Mouse (Mus musculus): ENCODE measurements around the gene Dop1b. TPM values are rescaled to one million over a fixed set of nuclear protein-coding genes. Genes with fewer than 3 reads are reported as not detected.
"Not testable (repeated sequence)": the region's sequence is repeated elsewhere in the genome, so short reads cannot be mapped to it uniquely, and the experiment has no call there.

The Dop1b gene
- polyA plus RNA-seq (2015; fragmentation: Nextera tagmentation; extraction: Ambion mirVana): 41.0 and 42.0 TPM in 2 replicates

DNA sequence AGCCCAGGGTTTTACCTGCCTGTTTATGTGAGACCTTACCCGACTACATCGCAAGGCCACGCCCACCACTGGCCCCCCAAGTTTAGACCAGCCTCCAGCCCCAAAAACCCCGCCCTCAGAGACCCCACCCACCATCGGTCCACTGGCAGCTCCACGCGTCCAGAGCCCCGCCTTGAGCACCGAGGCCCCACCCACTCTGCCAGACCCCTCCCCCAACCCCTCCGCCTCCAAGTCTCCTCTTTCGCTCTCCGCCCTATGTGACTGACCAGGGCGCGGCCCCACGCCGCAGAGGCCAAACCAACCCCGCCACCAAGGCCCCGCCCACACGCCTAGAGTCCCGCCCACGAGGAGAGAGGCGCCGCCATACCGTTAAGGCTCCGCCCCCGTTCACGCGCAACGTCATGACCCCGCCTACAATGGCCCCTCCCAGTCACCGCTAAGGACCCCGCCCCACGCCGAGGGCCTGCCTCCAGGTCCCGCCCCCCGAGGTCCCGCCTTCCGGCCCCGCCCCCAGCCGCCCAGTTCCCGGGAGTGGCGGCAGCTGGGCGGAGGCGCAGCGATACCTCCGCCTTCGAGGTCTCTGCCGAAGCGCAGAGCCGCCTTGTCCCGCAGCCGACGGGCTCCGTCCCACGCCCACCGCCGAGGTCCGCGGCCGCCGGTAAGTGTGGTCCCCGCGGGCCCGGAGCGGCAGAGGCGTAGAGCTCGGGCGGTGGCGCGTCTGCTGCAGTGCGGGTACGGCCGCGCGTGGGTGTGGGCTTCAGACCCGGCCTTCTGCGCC, at the start of gene Dop1b:
Gene Dop1b, plus strand, starts transcription at position 494 of the 778 bp plus-strand sequence.
- 0% methylated on average over 65 of the region's 77 CpGs for WGBS
- peak within 1 kb of the TSS; percentile 88 for H3K9ac ChIP-seq (ENCODE audit: low read depth, low read length)
- no peaks in the 10 kb centered on the region for H3K36me3 ChIP-seq (ENCODE audit: control insufficient read depth, insufficient read depth, low read length)
- peaks cover 22% of the 10 kb centered on the region for H3K4me1 ChIP-seq (ENCODE audit: control insufficient read depth, insufficient read depth, low read length)
- peak within 1 kb of the TSS; percentile 54 for H3K4me2 ChIP-seq (ENCODE audit: low read length)
- H3K9me3 ChIP-seq (replicated peaks; ENCODE audit: control insufficient read depth, low read length, poor library complexity, severe bottlenecking): no peaks in the 10 kb centered on the region
- H3K27ac ChIP-seq (ENCODE audit: low read length): peak within 1 kb of the TSS; percentile 81
- no peaks in the 10 kb centered on the region for H3K27me3 ChIP-seq (ENCODE audit: control insufficient read depth, insufficient read depth, low read depth, low read length)
- H3K4me3 ChIP-seq (ENCODE audit: low read depth, low read length): peak within 1 kb of the TSS; percentile 85
- ATAC-seq: peak; percentile 86

DNA sequence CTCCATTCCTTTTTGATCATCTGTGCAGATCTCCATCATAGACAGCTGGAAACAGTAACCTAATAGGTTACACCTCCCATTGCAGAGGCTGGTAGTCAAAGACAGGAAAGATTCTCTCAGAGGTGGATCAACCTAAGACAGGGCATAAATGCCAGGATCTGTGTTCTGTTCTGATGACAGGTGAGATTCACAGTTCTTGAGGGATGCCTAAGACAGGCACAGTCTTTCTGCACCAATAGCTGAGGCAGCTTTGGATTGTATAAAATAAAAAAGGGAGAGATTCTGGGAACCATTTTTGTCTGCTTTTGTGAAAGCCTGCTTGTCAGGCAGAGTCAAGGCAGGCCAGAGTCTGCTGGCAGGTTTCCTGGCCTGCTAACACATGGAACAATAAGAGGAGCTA, 43.7 kb upstream of the Dop1b start:
- no peak overlapping the region for H3K4me2 ChIP-seq (ENCODE audit: low read length)
- H3K27ac ChIP-seq (ENCODE audit: low read length): no peak overlapping the region
- peaks cover 11% of the 10 kb centered on the region; the same call in 1 of the 2 replicates for H3K9me3 ChIP-seq (replicated peaks; ENCODE audit: control insufficient read depth, low read length, poor library complexity, severe bottlenecking)
- H3K9ac ChIP-seq (ENCODE audit: low read depth, low read length): no peak overlapping the region
- no peaks in the 10 kb centered on the region for H3K4me1 ChIP-seq (ENCODE audit: control insufficient read depth, insufficient read depth, low read length)
- no peak overlapping the region for H3K4me3 ChIP-seq (ENCODE audit: low read depth, low read length)
- no peaks in the 10 kb centered on the region for H3K27me3 ChIP-seq (ENCODE audit: control insufficient read depth, insufficient read depth, low read depth, low read length)
- no peak for ATAC-seq
- no peaks in the 10 kb centered on the region for H3K36me3 ChIP-seq (ENCODE audit: control insufficient read depth, insufficient read depth, low read length)

DNA sequence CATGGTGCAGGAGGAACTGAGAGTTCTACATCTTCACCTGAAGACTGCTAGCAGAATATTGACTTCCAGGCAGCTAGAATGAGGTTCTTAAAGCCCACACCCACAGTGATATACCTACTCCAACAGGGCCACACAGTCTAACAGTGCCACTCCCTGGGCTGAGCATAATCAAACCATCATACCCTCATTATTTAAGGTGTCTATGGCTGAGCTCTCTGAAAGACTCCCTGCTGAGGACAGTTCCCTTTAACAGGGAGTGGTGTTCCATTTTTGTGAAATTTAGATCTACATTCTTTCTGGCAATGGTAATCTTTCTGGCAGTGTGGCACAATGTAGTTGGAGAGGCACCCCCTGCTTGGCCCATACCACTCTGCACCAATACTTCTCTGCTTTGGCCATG, 42.2 kb upstream of the Dop1b start:
- Histone ChIP-seq H3K4me3 (ENCODE audit: low read depth, low read length) (no peak overlapping the region), H3K9ac (ENCODE audit: low read depth, low read length) (no peak overlapping the region), H3K9me3 (replicated peaks; ENCODE audit: control insufficient read depth, low read length, poor library complexity, severe bottlenecking) (peaks cover 11% of the 10 kb centered on the region; the same call in 1 of the 2 replicates), H3K27me3 (ENCODE audit: control insufficient read depth, insufficient read depth, low read depth, low read length) (no peaks in the 10 kb centered on the region), H3K4me1 (ENCODE audit: control insufficient read depth, insufficient read depth, low read length) (no peaks in the 10 kb centered on the region), H3K36me3 (ENCODE audit: control insufficient read depth, insufficient read depth, low read length) (no peaks in the 10 kb centered on the region), H3K4me2 (ENCODE audit: low read length) (no peak overlapping the region), H3K27ac (ENCODE audit: low read length) (no peak overlapping the region)
- no peak for ATAC-seq

DNA sequence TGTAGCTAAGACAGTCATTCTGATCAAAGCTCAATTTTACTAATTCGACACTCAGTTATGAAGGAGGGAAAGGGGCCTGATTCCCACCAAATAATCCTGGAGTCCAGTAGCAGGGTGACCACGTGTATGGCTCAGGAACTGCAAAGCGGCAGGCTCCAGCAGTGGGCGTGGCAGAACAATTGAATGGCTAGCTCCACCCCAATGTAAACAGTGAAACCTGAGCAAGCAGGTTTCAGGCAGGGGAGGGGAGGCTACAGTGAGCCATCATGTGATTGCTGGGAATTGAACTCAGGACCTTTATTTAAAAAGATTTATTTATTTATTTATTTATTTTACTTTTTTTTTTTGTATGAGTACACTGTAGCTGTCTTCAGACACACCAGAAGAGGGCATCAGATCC, 41.2 kb upstream of the Dop1b start:
- H3K9me3 ChIP-seq (replicated peaks; ENCODE audit: control insufficient read depth, low read length, poor library complexity, severe bottlenecking): peaks cover 11% of the 10 kb centered on the region; the same call in 1 of the 2 replicates
- ATAC-seq; H3K4me3 ChIP-seq (ENCODE audit: low read depth, low read length); H3K9ac ChIP-seq (ENCODE audit: low read depth, low read length); H3K27ac ChIP-seq (ENCODE audit: low read length); H3K36me3 ChIP-seq (ENCODE audit: control insufficient read depth, insufficient read depth, low read length); H3K27me3 ChIP-seq (ENCODE audit: control insufficient read depth, insufficient read depth, low read depth, low read length); H3K4me2 ChIP-seq (ENCODE audit: low read length); H3K4me1 ChIP-seq (ENCODE audit: control insufficient read depth, insufficient read depth, low read length): not testable (repeated sequence)
- WGBS: 36% methylated on average over 4 of the region's 4 CpGs

DNA sequence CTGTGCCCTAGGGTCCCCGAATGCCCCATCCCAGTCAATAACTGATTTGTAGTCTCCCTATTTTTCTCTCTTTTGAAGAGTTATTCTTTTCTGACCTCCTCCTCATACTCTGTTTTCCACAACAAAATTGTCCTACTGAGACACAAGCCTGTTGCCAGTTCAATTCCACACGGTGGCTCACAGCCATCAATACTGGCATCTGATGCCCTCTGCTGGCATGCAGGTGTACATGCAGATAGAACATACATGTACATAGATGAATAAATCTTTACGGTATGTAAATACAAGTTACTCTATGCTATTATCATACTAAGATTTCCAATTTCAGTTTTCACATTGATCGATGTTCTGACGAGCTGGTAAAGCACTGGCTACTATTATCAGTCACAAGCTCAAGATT, 40.6 kb upstream of the Dop1b start:
- H3K9me3 ChIP-seq (replicated peaks; ENCODE audit: control insufficient read depth, low read length, poor library complexity, severe bottlenecking): peaks cover 11% of the 10 kb centered on the region; the same call in 1 of the 2 replicates
- 93% methylated on average over 5 of the region's 5 CpGs for WGBS

DNA sequence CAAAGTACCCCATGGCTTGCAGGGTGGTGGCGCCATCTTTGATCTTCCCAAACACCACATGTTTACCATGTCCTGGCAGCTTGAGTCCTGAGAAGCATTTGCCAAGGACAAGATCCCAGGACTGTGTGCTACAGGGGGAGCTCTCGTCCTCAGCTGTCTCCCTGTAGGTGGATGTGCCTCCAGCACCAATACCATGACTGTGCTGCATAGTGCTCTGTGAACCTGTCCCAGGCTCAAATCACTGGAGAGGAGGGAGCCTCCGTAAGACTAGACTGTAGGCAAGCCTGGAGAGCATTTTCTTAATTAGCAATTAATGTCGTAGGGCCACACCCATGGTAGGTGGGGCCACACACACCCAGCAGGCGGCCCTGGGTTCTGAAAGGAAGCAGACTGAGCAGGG, 35.3 kb upstream of the Dop1b start:
- no peak overlapping the region for H3K27ac ChIP-seq (ENCODE audit: low read length)
- WGBS: 82% methylated on average over 5 of the region's 5 CpGs

More for the DNA sequence above, 40.6 kb upstream of the Dop1b start:
- no peak overlapping the region for H3K4me2 ChIP-seq (ENCODE audit: low read length)
- H3K9ac ChIP-seq (ENCODE audit: low read depth, low read length): no peak overlapping the region
- no peak for ATAC-seq
- no peak overlapping the region for H3K4me3 ChIP-seq (ENCODE audit: low read depth, low read length)
- no peaks in the 10 kb centered on the region for H3K27me3 ChIP-seq (ENCODE audit: control insufficient read depth, insufficient read depth, low read depth, low read length)
- no peaks in the 10 kb centered on the region for H3K4me1 ChIP-seq (ENCODE audit: control insufficient read depth, insufficient read depth, low read length)
- H3K36me3 ChIP-seq (ENCODE audit: control insufficient read depth, insufficient read depth, low read length): no peaks in the 10 kb centered on the region
- H3K27ac ChIP-seq (ENCODE audit: low read length): no peak overlapping the region

DNA sequence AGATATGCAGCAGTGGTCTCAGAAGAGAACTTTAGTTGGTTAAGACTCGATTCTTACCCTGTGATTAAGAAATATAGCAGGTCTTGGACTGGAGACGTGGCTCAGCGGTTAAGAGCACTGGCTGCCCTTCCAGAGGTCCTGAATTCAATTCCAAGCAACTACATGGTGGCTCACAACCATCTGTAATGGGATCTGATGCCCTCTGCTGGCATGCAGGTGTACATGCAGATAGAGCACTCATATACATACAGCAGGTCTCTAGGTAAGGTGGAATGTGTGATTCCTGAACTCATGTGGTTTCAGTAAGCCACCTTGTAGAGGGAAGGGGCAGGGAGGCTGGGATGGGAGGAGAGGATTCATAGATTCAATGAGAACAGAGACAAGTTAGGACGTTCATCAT, 33.5 kb upstream of the Dop1b start:
- Histone ChIP-seq H3K4me3 (ENCODE audit: low read depth, low read length) (no peak overlapping the region), H3K4me2 (ENCODE audit: low read length) (no peak overlapping the region), H3K4me1 (ENCODE audit: control insufficient read depth, insufficient read depth, low read length) (peaks cover 7% of the 10 kb centered on the region; the same call in 1 of the 2 replicates), H3K27me3 (ENCODE audit: control insufficient read depth, insufficient read depth, low read depth, low read length) (peaks cover 21% of the 10 kb centered on the region), H3K9me3 (replicated peaks; ENCODE audit: control insufficient read depth, low read length, poor library complexity, severe bottlenecking) (no peaks in the 10 kb centered on the region; the same call in 1 of the 2 replicates), H3K36me3 (ENCODE audit: control insufficient read depth, insufficient read depth, low read length) (no peaks in the 10 kb centered on the region), H3K9ac (ENCODE audit: low read depth, low read length) (no peak overlapping the region), H3K27ac (ENCODE audit: low read length) (no peak overlapping the region)
- 81% methylated on average over 4 of the region's 4 CpGs for WGBS
- ATAC-seq: no peak

More for the DNA sequence above, 35.3 kb upstream of the Dop1b start:
- Histone ChIP-seq H3K4me3 (ENCODE audit: low read depth, low read length) (no peak overlapping the region), H3K36me3 (ENCODE audit: control insufficient read depth, insufficient read depth, low read length) (no peaks in the 10 kb centered on the region), H3K4me1 (ENCODE audit: control insufficient read depth, insufficient read depth, low read length) (no peaks in the 10 kb centered on the region), H3K4me2 (ENCODE audit: low read length) (no peak overlapping the region), H3K27me3 (ENCODE audit: control insufficient read depth, insufficient read depth, low read depth, low read length) (peaks cover 3% of the 10 kb centered on the region), H3K9me3 (replicated peaks; ENCODE audit: control insufficient read depth, low read length, poor library complexity, severe bottlenecking) (no peaks in the 10 kb centered on the region; the same call in 1 of the 2 replicates), H3K9ac (ENCODE audit: low read depth, low read length) (no peak overlapping the region)
- ATAC-seq: no peak

DNA sequence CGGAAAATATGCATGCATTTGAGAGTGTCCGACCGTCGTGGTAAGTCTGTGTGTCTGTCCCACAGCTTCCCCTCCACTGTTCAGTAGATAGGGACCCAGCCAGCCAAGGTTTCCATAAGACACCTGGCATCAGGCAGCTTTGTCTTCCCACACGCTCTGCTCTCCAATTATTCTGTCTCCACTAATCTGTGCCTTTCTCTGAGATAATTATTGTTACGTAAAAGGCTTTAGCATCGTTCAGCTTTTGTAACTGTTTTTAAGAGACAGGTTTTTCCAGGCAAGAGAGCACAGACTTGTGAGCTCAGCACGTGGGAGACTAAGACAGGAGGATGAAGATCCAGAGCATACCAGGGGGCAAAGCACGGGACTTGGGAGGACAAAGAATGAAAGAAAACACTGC, 32.5 kb upstream of the Dop1b start:
- Histone ChIP-seq H3K9me3 (replicated peaks; ENCODE audit: control insufficient read depth, low read length, poor library complexity, severe bottlenecking) (no peaks in the 10 kb centered on the region; the same call in 1 of the 2 replicates), H3K27me3 (ENCODE audit: control insufficient read depth, insufficient read depth, low read depth, low read length) (peaks cover 29% of the 10 kb centered on the region), H3K4me1 (ENCODE audit: control insufficient read depth, insufficient read depth, low read length) (peaks cover 13% of the 10 kb centered on the region), H3K4me3 (ENCODE audit: low read depth, low read length) (no peak overlapping the region), H3K36me3 (ENCODE audit: control insufficient read depth, insufficient read depth, low read length) (no peaks in the 10 kb centered on the region), H3K4me2 (ENCODE audit: low read length) (no peak overlapping the region), H3K27ac (ENCODE audit: low read length) (no peak overlapping the region), H3K9ac (ENCODE audit: low read depth, low read length) (no peak overlapping the region)
- 48% methylated on average over 9 of the region's 9 CpGs for WGBS
- ATAC-seq: no peak

DNA sequence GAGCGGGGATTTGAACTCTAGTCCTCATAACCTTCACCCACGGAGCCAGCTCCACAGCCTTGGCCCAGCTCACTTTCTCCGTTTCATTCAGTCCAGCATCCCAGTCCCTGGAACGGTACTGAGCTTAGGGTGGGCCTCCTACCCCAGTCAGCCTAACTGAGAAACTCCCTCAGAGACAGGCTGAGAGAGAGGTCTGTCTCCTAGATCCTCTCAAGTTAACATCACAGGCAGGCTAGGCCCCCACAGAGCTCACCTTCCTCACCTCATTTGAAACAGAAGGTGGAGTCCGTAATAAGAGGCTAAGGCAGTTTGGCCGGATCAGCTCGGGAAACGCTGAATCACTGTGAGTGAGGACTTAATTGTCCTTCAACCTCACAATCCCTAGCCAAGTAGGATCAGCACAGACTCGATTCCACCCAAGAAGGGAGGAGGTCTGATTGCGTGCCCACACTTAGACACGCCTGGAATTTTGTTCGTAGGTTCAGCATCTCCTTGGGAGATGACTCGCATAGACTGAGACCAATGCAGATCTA, 29.5 kb upstream of the Dop1b start:
- Histone ChIP-seq H3K9ac (ENCODE audit: low read depth, low read length) (no peak overlapping the region), H3K9me3 (replicated peaks; ENCODE audit: control insufficient read depth, low read length, poor library complexity, severe bottlenecking) (no peaks in the 10 kb centered on the region; the same call in 1 of the 2 replicates), H3K4me1 (ENCODE audit: control insufficient read depth, insufficient read depth, low read length) (peaks cover 13% of the 10 kb centered on the region), H3K4me3 (ENCODE audit: low read depth, low read length) (peak overlapping the region; percentile 36), H3K27ac (ENCODE audit: low read length) (no peak overlapping the region), H3K36me3 (ENCODE audit: control insufficient read depth, insufficient read depth, low read length) (no peaks in the 10 kb centered on the region), H3K4me2 (ENCODE audit: low read length) (peak overlapping the region; percentile 66), H3K27me3 (ENCODE audit: control insufficient read depth, insufficient read depth, low read depth, low read length) (peaks cover 39% of the 10 kb centered on the region)
- WGBS: 21% methylated on average over 13 of the region's 13 CpGs
- no peak for ATAC-seq
